Mouse (Mus musculus) MN1 (cell line): ENCODE measurements around the gene Slc47a2.

ENCODE experiments used
- DNase-seq: peaks from one replicate; pipeline ENCODE4 v3.0.0-alpha.2; 2016; ENCODE audit warnings: low spot score

Slc47a2 gene

GRCm38 (mm10) chr11:61278445-61279077, 64.1 kb downstream of the Slc47a2 start:
- DNase-seq, result peak; percentile 72

- no peak for DNase-seq
These were observed 64.7 kb downstream of the Slc47a2 start for GRCm38 (mm10) chr11:61277937-61278336.

- DNase-seq, result no peak
These were observed 66.2 kb downstream of the Slc47a2 start for GRCm38 (mm10) chr11:61276482-61276881.

GRCm38 (mm10) chr11:61275106-61275505, 67.6 kb downstream of the Slc47a2 start:
- DNase-seq, result no peak

GRCm38 (mm10) chr11:61274421-61274820, 68.2 kb downstream of the Slc47a2 start:
- no peak for DNase-seq

- DNase-seq, result no peak
These were observed 68.7 kb downstream of the Slc47a2 start for GRCm38 (mm10) chr11:61273928-61274327.

GRCm38 (mm10) chr11:61271612-61272011, 71.0 kb downstream of the Slc47a2 start:
- DNase-seq, result no peak

GRCm38 (mm10) chr11:61270406-61270805, 72.3 kb downstream of the Slc47a2 start:
- no peak for DNase-seq

- DNase-seq, result no peak
These were observed 73.9 kb downstream of the Slc47a2 start for GRCm38 (mm10) chr11:61268626-61269349.

- DNase-seq, result peak; percentile 95
These were observed 75.8 kb downstream of the Slc47a2 start, which contains the start of gene Aldh3a2 for GRCm38 (mm10) chr11:61266551-61267533. Gene Aldh3a2 (minus strand): TSS chr11:61267464.

- DNase-seq, result no peak
These were observed 78.8 kb downstream of the Slc47a2 start for GRCm38 (mm10) chr11:61263841-61264240.

- no peak for DNase-seq
These were observed 80.1 kb downstream of the Slc47a2 start for GRCm38 (mm10) chr11:61262516-61262915.

GRCm38 (mm10) chr11:61259106-61259505, 83.6 kb downstream of the Slc47a2 start:
- no peak for DNase-seq

GRCm38 (mm10) chr11:61252807-61253206, 89.9 kb downstream of the Slc47a2 start:
- no peak for DNase-seq

GRCm38 (mm10) chr11:61251741-61252140, 90.9 kb downstream of the Slc47a2 start:
- no peak for DNase-seq
